Mouse (Mus musculus): ENCODE results near the gene C1qtnf1.

DNA sequence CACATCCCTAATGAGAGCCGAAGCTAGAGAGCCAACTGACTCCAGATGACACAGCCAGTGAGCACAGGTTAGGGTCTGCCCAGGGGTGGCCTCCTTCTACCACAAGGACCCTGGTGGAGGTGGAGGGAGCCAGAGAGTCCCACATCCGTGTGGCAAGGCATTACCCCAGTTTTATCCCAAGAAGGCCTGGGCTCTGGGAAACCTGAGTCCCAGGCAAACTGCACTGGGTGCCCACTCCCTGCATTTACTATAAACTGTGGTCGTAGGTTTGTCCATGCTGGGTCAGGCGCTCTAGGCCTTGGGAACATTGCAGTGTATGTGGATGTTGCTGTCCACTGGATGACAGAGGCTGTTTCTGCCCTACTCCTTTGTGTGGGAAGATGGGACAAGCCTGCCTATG is 26.8 kb upstream of the C1qtnf1 start:
- TF ChIP-seq CTCF (IDR thresholded peaks at IDR 0.05; ENCODE audit: low read depth), result no peak
- no peak for TF ChIP-seq EP300 (IDR thresholded peaks at IDR 0.05; ENCODE audit: low read depth)

Measured in liver, postnatal 0 days (tissue).